Mouse (Mus musculus): Measurements from ENCODE around the gene Dlg2.

Dlg2 gene

GRCm38 (mm10) chr7:91724397-91724796 lies 1247.9 kb downstream of the Dlg2 start:
- no peak for DNase-seq (ENCODE audit: low read depth, low spot score)

- DNase-seq (ENCODE audit: low read depth, low spot score), result no peak
These were observed 1264.3 kb downstream of the Dlg2 start for GRCm38 (mm10) chr7:91740748-91741147.

GRCm38 (mm10) chr7:91753151-91753861 lies 1276.8 kb downstream of the Dlg2 start:
- DNase-seq (ENCODE audit: low read depth, low spot score), result peak; percentile 43

DNA sequence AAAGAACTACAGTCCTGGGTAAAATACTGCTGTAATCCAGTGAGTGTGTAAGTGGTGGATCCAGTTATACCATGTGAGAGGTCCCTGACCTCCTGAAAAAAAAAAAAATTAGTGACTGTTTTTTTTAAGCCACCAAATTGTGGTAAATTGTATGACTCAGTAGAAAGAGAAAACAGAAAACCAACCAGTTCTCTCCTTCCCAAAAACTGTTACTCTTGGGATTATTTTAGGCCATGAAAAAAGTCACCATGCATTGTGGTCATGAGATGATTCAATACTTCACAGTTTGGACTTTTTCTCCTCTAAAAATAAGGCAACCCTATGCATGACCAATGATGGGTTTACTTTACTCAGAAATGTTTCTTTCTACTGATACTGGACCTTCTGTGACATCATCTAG lies 1291.2 kb downstream of the Dlg2 start:
- no peak for DNase-seq (ENCODE audit: low read depth, low spot score)

- peak; percentile 42 for DNase-seq (ENCODE audit: low read depth, low spot score)
These were observed 1302.2 kb downstream of the Dlg2 start for GRCm38 (mm10) chr7:91778673-91779072.

DNA sequence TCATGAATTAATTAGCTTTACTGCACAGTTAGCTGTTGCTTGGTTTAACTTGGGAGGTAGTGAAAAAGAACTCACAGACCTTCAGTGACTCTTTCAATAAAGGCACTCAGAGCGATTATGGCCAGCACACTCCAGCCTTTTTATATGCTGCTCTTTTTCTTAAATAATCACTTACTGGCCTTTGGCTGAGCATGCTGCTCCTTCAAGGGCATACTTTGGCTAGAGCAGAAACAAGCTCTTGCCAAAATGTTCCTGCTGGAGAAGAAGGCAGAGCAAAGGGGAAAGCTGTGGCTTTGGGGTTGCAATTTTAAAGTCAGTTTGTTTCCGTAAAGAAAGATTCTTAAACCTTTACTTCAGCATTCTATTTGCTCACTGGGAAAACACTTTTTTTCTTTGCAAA lies 1308.1 kb downstream of the Dlg2 start:
- DNase-seq (ENCODE audit: low read depth, low spot score), result peak; percentile 26

DNA sequence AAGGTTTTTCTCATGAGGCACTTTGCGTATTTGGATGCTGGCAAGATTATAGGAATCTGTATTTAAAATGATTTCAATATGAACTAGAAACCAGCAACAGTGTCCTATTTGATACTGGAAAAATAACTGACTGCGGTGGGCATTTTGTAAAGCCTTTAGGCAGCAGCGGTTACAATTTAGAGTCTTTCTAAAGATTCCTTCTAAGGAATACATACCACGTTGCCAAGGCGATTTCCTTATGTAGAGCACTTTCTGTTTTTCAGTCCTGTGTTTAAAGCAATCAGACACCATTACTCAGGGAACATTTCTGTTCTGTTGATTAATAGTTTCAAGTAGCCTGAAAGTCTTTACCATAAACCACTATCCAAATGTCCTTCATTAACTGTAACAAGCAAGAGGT lies 1309.0 kb downstream of the Dlg2 start:
- DNase-seq (ENCODE audit: low read depth, low spot score), result peak; percentile 46

DNA sequence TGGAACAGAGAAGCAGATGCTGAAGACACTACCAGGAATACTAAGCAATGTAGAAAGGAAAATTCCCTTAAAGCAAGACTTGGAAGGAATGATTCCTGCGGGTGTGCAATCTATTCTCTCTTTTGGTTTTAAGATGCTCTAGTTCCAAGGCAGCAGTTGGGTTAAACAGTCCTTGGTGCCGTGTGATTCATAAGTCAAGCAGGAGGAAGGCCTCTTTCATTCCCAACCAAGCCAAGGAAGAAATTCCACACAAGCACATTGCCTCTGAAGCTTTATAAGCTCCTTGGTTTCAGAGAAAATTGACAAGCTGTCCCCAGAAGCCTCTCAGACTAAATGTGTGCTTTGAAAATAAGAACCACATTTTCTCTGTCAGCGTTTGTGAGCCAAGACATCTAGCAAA lies 1309.4 kb downstream of the Dlg2 start:
- DNase-seq (ENCODE audit: low read depth, low spot score), result peak; percentile 74

- DNase-seq (ENCODE audit: low read depth, low spot score), result no peak
These were observed 1314.6 kb downstream of the Dlg2 start for GRCm38 (mm10) chr7:91790949-91791564.

DNA sequence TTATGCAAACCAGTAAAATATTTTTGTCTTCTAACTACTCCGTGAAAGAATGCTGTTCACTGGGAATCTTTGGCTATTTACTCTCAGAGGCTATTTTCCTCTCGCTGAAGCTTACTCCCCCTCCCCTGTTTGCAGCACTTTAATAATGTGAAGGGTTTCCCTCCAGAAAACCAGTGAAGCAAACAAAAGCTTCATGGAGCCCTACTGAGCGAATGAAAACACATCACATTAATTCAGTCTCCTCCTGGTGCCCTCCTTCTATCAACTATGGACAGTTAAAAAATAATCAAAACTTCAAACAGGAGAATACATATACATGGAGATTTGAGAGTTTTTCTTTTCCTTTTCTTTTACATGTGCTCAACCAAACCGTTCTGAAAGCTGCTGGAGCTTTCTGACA lies 1330.2 kb downstream of the Dlg2 start:
- DNase-seq (ENCODE audit: low read depth, low spot score), result peak; percentile 44

DNA sequence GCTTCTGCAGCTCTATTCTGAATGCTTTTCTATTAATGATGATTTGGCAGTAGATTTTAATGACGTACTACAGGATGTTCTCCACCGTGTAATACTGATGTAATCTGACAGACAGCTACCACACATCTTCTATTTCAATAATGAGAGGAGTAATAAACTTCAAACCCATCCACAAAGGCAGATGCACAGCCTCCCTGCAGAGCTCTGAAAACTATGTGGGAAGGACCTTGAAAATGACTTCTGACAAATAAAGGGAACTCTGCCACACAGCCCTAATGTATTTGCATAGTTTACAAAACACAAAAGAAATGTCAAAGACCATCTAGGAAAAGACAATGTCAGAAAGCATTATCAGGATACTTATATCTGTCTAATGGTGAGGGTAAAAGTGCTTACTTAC lies 1334.3 kb downstream of the Dlg2 start:
- DNase-seq (ENCODE audit: low read depth, low spot score), result no peak

- DNase-seq (ENCODE audit: low read depth, low spot score), result no peak
These were observed 1341.5 kb downstream of the Dlg2 start for GRCm38 (mm10) chr7:91818004-91818403.

DNA sequence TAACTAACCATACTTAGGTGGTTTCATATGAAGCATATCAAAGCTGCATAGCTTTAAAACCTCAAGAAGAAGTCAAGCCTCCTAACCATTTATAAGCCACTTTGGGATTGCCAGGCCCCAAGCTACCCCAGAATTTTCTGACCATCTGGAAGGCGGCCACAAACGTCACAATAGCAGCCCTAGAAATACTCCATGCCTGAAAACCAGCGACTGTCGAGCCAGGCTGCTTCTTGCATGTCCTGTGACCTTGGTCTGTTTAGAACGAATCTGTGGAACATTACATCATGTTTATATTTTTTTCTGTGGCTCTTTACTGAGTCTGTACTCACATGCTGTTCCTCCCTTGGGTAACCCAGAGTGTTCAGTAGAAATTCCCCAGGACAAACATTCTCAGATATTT lies 1355.7 kb downstream of the Dlg2 start:
- DNase-seq (ENCODE audit: low read depth, low spot score), result peak; percentile 45

- peak; percentile 35 for DNase-seq (ENCODE audit: low read depth, low spot score)
These were observed 1369.3 kb downstream of the Dlg2 start for GRCm38 (mm10) chr7:91845723-91846122.

DNA sequence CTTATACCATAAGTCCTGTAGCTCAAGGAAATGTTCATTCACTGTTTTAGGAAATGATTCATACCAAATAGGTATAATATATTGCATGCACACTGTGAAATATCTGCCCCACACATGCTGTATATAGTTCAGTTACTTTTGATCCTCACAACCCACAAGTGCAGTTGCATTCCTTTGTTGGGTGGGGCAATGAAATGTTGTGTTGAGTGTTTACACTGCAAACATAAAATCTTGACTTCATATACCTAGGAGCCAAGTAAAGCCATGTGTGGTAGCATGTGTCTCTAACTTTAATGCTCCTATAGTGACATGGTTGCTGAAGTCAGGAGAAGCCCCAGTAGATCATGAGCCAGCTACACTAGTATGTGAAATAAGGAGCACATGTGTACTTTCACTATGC lies 1372.9 kb downstream of the Dlg2 start:
- no peak for DNase-seq (ENCODE audit: low read depth, low spot score)

DNA sequence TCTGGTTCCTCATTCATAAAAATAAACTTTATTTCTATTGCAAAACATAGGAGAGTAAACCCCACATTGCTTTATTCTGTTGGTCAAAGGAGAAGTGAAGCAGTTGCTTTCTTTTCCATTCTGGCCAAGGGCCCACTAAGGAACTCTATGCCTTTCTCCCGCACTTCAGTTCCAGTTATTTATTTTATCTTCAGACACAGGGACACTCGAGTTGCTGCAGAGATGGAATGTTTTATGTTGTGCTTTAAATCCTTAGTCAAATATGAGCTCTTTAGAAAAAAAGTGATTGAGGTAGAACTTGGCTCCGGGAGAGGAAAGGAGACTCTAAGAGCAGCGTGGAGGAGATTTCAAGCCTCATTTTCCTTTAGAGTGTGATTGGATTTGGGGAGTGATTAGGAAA lies 1377.2 kb downstream of the Dlg2 start:
- DNase-seq (ENCODE audit: low read depth, low spot score), result no peak

- no peak for DNase-seq (ENCODE audit: low read depth, low spot score)
These were observed 1380.5 kb downstream of the Dlg2 start for GRCm38 (mm10) chr7:91856931-91857330.

- peak; percentile 46 for DNase-seq (ENCODE audit: low read depth, low spot score)
These were observed 1386.5 kb downstream of the Dlg2 start for GRCm38 (mm10) chr7:91862806-91863531.

DNA sequence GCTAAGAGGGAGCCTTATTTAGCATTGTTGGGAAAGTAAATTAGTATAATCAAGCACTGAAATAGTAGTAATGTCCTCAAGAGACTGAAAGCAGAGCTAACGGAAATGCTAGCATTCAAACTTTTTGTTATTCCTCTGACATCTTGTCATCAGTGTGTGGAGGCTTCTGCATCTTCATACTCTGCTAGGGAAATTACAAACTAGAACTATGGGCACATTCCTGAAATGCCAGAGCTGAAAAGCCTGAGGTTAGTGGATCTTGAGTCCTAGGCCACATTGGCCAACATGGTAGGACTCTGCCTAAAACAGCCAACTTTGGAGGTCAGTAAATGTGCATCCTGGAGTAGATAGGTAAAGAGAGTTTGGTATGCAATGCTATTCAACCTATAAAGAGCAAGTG lies 1392.4 kb downstream of the Dlg2 start:
- DNase-seq (ENCODE audit: low read depth, low spot score), result no peak

DNA sequence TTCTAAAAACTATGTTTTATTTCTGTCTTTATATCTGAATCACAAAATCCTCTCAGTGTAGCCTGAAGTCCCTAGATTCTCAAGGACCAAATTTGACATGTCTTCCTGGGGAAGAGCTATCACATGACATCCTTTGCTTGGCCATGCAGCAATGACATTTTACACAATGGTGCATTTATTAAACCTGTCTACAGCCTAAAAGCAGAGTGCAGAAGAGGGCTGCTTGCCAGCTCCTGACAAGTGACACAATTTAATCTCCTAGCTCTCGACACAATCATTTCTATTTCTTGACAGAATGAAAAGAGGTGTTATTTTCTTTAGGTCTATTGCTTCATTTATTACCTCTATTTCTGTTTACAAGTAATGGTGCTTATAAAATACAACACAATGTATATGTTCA lies 1400.4 kb downstream of the Dlg2 start:
- peak; percentile 46 for DNase-seq (ENCODE audit: low read depth, low spot score)

- DNase-seq (ENCODE audit: low read depth, low spot score), result no peak
These were observed 1401.3 kb downstream of the Dlg2 start for GRCm38 (mm10) chr7:91877804-91878203.

DNA sequence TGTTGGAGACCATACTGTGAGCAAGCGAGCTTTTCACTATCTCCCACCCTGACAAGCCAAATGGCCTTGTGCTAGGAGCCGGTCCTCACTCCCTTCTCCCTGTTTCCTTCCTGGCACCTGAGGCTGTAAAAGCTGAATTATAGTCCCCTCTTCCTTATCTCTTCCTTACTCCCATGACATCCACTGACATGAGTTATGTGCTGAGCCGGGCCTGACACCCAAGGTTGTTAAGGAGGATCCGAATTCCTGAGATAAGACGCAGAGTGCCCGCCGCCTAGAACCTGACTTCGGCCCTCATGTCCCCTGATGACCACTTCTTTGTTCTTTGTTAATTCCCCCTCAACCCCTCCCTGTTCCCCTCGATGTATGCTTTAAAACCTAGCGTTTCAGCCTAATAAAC lies 1409.9 kb downstream of the Dlg2 start:
- no peak for DNase-seq (ENCODE audit: low read depth, low spot score)

GRCm38 (mm10) chr7:91893991-91894390 lies 1417.5 kb downstream of the Dlg2 start:
- DNase-seq (ENCODE audit: low read depth, low spot score), result peak; percentile 79

Measured in brain, adult 2 months (tissue).